Mouse (Mus musculus): ENCODE measurements around the gene Amhr2.

The Amhr2 gene

GRCm38 (mm10) chr15:102423602-102424240 lies 21.4 kb upstream of the Amhr2 start:
- no peak for DNase-seq (ENCODE audit: low read depth, low spot score)

- DNase-seq (ENCODE audit: low read depth, low spot score): no peak
Measured at GRCm38 (mm10) chr15:102424657-102425056, 20.5 kb upstream of the Amhr2 start.

GRCm38 (mm10) chr15:102426963-102427362 lies 18.2 kb upstream of the Amhr2 start:
- no peak for DNase-seq (ENCODE audit: low read depth, low spot score)

- DNase-seq (ENCODE audit: low read depth, low spot score): no peak
Measured at GRCm38 (mm10) chr15:102432046-102432445, 13.1 kb upstream of the Amhr2 start.

- DNase-seq (ENCODE audit: low read depth, low spot score): no peak
Measured at GRCm38 (mm10) chr15:102433173-102433572, 12.0 kb upstream of the Amhr2 start.

DNA sequence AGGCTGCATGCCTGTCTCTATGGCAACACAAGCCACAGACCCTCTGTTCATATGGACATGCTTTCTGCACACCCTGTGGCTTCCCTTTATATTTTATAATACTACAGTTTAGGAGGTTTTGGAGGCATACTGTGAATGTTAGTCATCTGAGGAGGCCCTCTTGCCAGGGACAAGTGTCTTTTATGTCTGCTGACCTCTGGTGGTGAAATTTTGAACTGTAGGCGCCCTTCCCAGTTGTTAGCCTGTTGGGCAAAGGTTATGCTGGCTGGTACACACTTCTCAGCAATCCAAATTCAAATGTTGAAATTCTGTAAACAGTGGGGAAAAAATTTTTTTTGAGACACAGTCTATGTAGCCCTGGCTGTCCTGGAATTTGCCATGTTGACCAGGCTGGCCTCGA lies 2.7 kb upstream of the Amhr2 start:
- DNase-seq (ENCODE audit: low read depth, low spot score): peak; percentile 14

- DNase-seq (ENCODE audit: low read depth, low spot score): no peak
Measured at GRCm38 (mm10) chr15:102446448-102446847, 1.3 kb downstream of the Amhr2 start.

- no peak for DNase-seq (ENCODE audit: low read depth, low spot score)
Measured at GRCm38 (mm10) chr15:102449366-102449765, 4.2 kb downstream of the Amhr2 start.

DNA sequence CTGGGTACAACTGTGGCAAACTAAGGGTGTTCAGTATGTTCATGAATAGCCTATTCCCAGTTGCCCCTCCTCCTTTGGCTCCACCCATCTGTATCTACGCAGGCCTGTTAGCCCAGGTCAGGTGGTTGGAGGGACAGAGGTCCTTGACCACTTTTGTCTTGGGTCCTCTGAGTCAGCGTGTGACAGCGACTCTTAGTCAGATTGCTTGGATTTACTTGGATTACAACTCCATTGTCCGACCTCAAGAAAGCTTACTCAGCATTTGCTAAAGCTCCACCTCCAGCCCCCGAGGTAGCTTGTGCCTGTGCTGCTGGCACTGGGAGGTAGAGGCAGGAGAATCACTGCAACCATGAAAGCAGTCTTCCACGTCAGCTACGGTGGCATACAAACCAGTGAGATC lies 5.8 kb downstream of the Amhr2 start:
- no peak for DNase-seq (ENCODE audit: low read depth, low spot score)

DNA sequence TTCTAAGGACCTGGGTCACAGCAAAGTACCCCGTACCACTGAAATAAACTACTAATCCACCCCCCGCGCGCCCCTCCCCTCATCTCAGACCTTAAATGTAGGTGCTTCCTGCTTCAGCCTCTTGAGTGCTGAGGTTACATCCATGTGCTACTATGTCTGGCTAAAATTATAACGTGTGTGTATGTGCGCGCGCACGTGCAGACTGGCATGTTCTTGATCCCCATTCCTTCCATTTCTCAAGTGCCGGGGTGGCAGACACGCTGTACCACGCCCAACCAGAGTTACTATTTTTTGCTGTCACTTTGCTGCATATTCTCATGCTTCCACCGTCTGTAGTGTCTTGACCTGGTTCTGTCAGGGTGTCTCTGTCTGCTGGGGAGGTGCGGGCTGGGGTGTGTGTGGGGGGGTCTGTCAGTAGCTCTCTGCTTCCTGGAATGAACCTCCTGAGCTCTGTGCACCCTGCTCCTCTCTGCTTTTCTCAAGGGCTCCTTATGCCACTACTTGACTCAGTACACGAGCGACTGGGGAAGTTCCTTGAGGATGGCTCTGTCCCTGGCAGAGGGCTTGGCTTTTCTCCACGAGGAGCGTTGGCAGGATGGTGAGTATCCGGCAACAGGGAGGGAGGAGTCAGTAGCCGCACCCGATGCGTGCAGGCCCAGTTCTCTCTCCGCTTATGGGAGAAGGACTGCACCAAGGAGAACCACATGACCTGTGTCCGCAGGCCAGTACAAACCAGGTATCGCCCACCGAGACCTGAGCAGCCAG lies 6.7 kb downstream of the Amhr2 start:
- DNase-seq (ENCODE audit: low read depth, low spot score): no peak

GRCm38 (mm10) chr15:102455993-102456392 lies 10.8 kb downstream of the Amhr2 start:
- DNase-seq (ENCODE audit: low read depth, low spot score): no peak

DNA sequence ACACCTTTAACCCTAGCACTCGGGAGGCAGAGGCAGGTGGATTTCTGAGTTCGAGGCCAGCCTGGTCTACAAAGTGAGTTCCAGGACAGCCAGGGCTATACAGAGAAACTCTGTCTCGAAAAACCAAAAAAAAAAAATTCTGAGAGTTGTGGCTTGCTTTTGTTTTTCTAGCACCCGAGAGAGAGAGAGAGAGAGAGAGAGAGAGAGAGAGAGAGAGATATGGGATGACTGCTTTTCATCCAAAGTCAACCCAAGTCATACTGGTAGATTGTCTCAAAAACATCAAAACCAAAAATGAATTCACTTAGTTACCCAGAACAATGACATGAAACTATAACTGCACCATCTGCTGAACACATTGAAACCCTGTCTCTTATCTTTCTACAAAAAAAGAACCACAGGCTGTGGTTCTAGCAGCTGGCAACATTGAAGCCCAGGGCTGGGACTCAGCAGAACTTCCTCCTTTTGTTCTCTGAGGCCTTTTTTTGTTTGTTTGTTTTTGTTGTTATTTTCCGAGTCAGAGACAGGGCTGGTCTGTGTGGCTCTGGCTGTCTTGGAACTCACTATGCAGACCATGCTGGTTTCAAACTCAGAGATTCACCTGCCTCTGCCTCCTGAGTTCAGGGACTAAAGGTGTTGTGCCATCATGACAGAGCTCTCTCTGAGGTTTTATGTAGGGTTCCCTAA lies 13.0 kb downstream of the Amhr2 start:
- no peak for DNase-seq (ENCODE audit: low read depth, low spot score)

GRCm38 (mm10) chr15:102458904-102459317 lies 13.7 kb downstream of the Amhr2 start, which contains the start of gene Prr13:
Gene Prr13, plus strand, starts transcription at chr15:102459028.
- peak; percentile 83 for DNase-seq (ENCODE audit: low read depth, low spot score)

DNA sequence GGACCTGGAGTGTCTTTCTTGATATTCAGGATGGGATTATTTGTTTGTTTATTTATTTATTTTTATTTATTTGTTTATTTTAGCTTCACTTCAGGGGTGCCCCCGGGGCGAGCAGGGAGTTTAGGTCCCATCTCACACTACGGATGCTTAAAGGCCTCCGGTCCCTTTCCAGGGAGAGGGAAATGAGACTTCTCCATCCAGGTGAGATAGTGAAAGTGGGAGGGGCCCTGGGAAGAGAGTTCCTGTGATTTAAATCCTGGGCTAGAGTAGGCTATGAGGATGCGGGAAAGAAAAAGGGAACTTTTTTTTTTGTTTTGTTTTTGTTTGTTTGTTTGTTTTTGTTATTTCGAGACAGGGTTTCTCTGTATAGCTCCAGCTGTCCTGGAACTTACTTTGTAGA lies 14.2 kb downstream of the Amhr2 start:
- DNase-seq (ENCODE audit: low read depth, low spot score): no peak

DNA sequence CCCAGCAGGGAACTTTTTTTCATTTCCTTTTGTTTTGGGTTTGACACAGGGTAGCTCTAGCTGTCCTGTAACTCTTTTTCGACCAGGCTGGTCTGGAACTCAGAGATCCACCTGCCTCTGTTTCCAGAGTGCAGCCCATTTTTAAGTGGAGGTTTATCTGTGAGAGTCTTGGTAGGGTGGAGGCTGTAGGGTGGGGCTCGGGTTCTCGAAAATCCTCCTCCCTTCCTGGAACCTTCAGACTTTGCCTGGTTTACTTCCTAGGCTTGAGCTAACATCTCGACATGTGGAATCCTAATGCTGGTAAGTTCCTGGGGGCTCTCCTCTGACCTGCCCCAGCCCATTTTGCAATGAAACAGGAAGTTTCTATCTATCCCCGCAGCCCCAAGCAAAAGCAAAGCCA lies 14.7 kb downstream of the Amhr2 start:
- no peak for DNase-seq (ENCODE audit: low read depth, low spot score)

DNA sequence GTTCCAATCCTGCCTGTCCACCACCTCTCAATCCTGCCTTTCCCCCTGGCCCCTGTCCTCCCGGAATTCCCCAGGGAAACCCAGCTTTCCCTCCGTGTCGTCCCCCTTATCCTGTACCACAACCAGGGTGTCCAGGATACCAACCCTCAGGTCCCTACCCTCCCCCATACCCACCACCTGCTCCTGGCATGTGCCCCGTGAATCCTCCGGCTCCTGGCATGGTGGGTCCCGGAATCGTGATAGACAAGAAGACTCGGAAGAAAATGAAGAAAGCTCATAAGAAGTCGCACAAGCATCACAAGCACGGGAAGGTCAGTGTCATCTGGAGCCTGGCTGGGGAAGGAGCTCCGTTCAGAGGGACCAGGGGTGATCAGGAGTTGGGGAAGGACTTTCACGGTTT lies 15.2 kb downstream of the Amhr2 start:
- DNase-seq (ENCODE audit: low read depth, low spot score): no peak

DNA sequence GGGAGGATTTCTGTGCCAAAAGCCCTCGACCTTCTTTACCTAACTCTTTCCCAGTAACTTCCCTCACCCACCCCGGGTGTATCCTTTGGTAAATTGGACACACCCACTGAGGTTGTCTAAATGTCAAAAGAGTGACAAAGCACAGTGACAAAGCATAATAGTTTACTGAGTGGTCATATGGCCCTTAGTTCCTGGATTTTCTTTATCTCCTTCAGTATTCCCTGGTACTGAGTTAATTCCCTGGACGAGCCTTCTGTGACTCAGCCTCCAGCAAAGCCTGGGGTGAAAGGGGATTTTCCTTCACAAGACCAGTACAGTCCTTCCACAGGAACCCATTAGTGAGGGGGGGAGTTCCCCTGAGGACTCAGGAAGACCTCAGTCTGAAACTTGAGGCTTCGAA lies 15.8 kb downstream of the Amhr2 start:
- no peak for DNase-seq (ENCODE audit: low read depth, low spot score)

GRCm38 (mm10) chr15:102461430-102462075 lies 16.4 kb downstream of the Amhr2 start:
- DNase-seq (ENCODE audit: low read depth, low spot score): no peak

DNA sequence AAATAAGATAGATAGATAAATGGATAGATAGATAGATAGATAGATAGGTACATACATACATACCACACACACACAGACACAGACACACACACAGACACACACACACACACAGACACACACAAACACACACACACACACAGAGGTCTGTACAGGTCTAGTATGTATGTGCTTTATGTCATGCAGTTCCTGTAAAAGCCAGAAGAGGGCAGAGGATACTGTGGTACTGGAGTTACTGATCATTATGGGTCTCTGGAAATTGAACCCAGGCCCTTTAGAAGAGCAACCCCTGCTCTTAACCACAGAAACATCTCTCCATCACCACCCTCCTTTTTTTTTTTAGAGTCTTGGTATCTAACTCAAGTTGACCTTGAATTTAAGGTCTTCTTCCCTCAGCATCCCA lies 18.5 kb downstream of the Amhr2 start:
- no peak for DNase-seq (ENCODE audit: low read depth, low spot score)

DNA sequence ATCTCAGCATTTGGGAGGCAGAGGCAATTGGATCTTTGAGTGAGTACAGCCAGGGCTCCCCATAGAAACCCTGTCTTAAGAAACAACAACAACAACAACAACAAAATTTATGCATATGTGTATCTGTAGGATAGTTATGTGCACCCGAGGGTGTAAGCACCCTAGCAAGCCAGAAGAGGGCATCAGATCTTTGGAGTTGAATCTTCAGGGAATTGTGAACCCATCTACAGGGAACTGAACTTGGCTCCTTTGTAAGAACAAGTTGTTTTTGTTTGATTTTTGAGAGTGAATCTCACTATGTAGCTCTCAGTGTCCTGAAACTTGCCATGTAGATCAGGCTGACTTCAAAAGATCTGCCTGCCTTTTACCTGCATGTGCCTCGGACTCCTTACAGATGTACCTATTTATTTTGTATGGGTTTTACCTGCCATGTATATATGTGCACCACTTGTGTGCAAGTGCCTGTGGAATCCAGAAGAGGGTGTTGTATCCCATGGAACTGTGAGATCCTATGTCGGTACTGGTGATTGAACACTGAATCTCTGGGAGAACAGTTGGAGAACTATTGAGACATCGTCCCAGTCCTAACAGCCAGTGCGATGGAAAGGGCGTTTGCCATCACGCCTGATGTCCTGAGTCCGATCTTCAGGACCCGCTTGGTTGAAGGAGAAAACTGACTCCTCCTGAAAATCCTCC lies 23.7 kb downstream of the Amhr2 start:
- DNase-seq (ENCODE audit: low read depth, low spot score): no peak

- DNase-seq (ENCODE audit: low read depth, low spot score): peak; percentile 97
Measured at GRCm38 (mm10) chr15:102470183-102470604, 25.0 kb downstream of the Amhr2 start, which contains the start of gene Pcbp2. Gene Pcbp2, plus strand, starts transcription at chr15:102470539.
